Mouse (Mus musculus) forebrain, embryonic 15.5 days (tissue): ENCODE data around the gene Txnip. TPM values are rescaled to one million over a fixed set of nuclear protein-coding genes. Genes with fewer than 3 reads are reported as not detected.

Source experiments
- ATAC-seq: fragments of 200-750 bp; cut with Nextera tagmentation; replicated peaks from 2 replicates; pipeline ENCODE4 v1.8.0; 2017; ENCODE audit warnings: mild to moderate bottlenecking, moderate TSS enrichment, moderate library complexity
- H3K27ac ChIP-seq: fragments of 300-500 bp; sonication (generic); replicated peaks from 2 replicates; pipeline ENCODE4 v1.5.1; 2015; ENCODE audit warnings: mild to moderate bottlenecking, inconsistent platforms
- H3K27me3 ChIP-seq: fragments of 300-500 bp; sonication (generic); 2 replicates; pipeline ENCODE4 v1.6.1; 2015; ENCODE audit warnings: inconsistent platforms
- H3K36me3 ChIP-seq: fragments of 300-500 bp; sonication (generic); 2 replicates; pipeline ENCODE4 v1.6.1; 2015; ENCODE audit warnings: mild to moderate bottlenecking, inconsistent platforms
- H3K4me1 ChIP-seq: fragments of 300-500 bp; sonication (generic); 2 replicates; pipeline ENCODE4 v1.6.1; 2015; ENCODE audit warnings: inconsistent platforms
- H3K4me2 ChIP-seq: fragments of 300-500 bp; sonication (generic); replicated peaks from 2 replicates; pipeline ENCODE4 v1.6.1; 2015; ENCODE audit warnings: mild to moderate bottlenecking, inconsistent platforms
- H3K4me3 ChIP-seq: fragments of 300-500 bp; sonication (generic); 2 replicates; pipeline ENCODE4 v1.5.1; 2015; ENCODE audit warnings: mild to moderate bottlenecking, inconsistent platforms
- H3K9ac ChIP-seq: fragments of 300-500 bp; sonication (generic); replicated peaks from 2 replicates; pipeline ENCODE4 v1.6.1; 2015; ENCODE audit warnings: mild to moderate bottlenecking, inconsistent platforms
- H3K9me3 ChIP-seq: fragments of 300-500 bp; sonication (generic); 2 replicates; pipeline ENCODE4 v1.6.1; 2016; ENCODE audit warnings: inconsistent platforms
- WGBS: fragments of 180-500 bp; shearing (Covaris S2); methylation state at CpG from one replicate; pipeline ENCODE4 v1.1.7; 2015; ENCODE audit warnings: mixed read lengths; 5-methylcytosine and 5-hydroxymethylcytosine counted together
- polyA plus RNA-seq: library from polyadenylated mRNA; unstranded; fragments of >200 nt; fragmentation: Nextera tagmentation; extraction: Ambion mirVana; gene quantifications from 2 replicates; pipeline ENCODE4 v1.2.1, GENCODE M21; 2015

Txnip gene
- polyA plus RNA-seq, 1 experiment from 2014 or later: 68.4 TPM

GRCm38 (mm10) chr3:96583386-96583785, 25.6 kb downstream of the Txnip start:
- H3K9me3 ChIP-seq: no peaks in the 10 kb centered on the region
- WGBS: 84% methylated on average over 5 of the region's 5 CpGs
- no peaks in the 10 kb centered on the region; the same call in 1 of the 2 replicates for H3K36me3 ChIP-seq
- H3K4me1 ChIP-seq: peaks cover 9% of the 10 kb centered on the region
- H3K27ac ChIP-seq: no peak overlapping the region
- H3K4me3 ChIP-seq: no peak overlapping the region
- H3K4me2 ChIP-seq: no peak overlapping the region
- ATAC-seq: no peak
- H3K9ac ChIP-seq: no peak overlapping the region
- H3K27me3 ChIP-seq: no peaks in the 10 kb centered on the region

GRCm38 (mm10) chr3:96590657-96591056, 32.9 kb downstream of the Txnip start:
- H3K9ac ChIP-seq: no peak overlapping the region
- ATAC-seq: no peak
- no peak overlapping the region for H3K27ac ChIP-seq
- WGBS: 84% methylated on average over 4 of the region's 4 CpGs
- no peak overlapping the region for H3K4me2 ChIP-seq
- no peaks in the 10 kb centered on the region for H3K36me3 ChIP-seq
- no peak overlapping the region for H3K4me3 ChIP-seq
- no peaks in the 10 kb centered on the region for H3K27me3 ChIP-seq
- no peaks in the 10 kb centered on the region for H3K9me3 ChIP-seq
- peaks cover 23% of the 10 kb centered on the region for H3K4me1 ChIP-seq

GRCm38 (mm10) chr3:96593374-96593773, 35.6 kb downstream of the Txnip start:
- no peaks in the 10 kb centered on the region for H3K9me3 ChIP-seq
- H3K27ac ChIP-seq: peak overlapping the region; percentile 85
- peak overlapping the region; percentile 79 for H3K4me2 ChIP-seq
- ATAC-seq: no peak
- peak overlapping the region; percentile 76 for H3K9ac ChIP-seq
- peaks cover 49% of the 10 kb centered on the region for H3K4me1 ChIP-seq
- no peaks in the 10 kb centered on the region for H3K27me3 ChIP-seq
- H3K36me3 ChIP-seq: no peaks in the 10 kb centered on the region
- WGBS: 1% methylated on average over 10 of the region's 10 CpGs
- H3K4me3 ChIP-seq: peak overlapping the region; percentile 70

GRCm38 (mm10) chr3:96593790-96594560, 36.2 kb downstream of the Txnip start, which contains the start of gene Polr3gl:
Gene Polr3gl (minus strand): TSS chr3:96594181.
- Histone ChIP-seq H3K4me1 (peaks cover 55% of the 10 kb centered on the region), H3K27ac (peak within 1 kb of the TSS; percentile 85), H3K9me3 (no peaks in the 10 kb centered on the region), H3K9ac (peak within 1 kb of the TSS; percentile 76), H3K4me2 (peak within 1 kb of the TSS; percentile 79), H3K36me3 (no peaks in the 10 kb centered on the region), H3K27me3 (no peaks in the 10 kb centered on the region), H3K4me3 (peak within 1 kb of the TSS; percentile 70)
- peak; percentile 86 for ATAC-seq
- under 1% methylated on average over 38 of the region's 38 CpGs for WGBS

GRCm38 (mm10) chr3:96594851-96595250, 37.1 kb downstream of the Txnip start:
- Histone ChIP-seq H3K4me1 (peaks cover 60% of the 10 kb centered on the region), H3K4me3 (no peak overlapping the region), H3K9ac (no peak overlapping the region), H3K27me3 (no peaks in the 10 kb centered on the region), H3K36me3 (no peaks in the 10 kb centered on the region), H3K9me3 (no peaks in the 10 kb centered on the region), H3K27ac (no peak overlapping the region), H3K4me2 (no peak overlapping the region)
- 76% methylated on average over 5 of the region's 5 CpGs for WGBS
- no peak for ATAC-seq

GRCm38 (mm10) chr3:96595661-96596060, 37.9 kb downstream of the Txnip start:
- H3K27ac ChIP-seq: peak overlapping the region; percentile 78
- H3K36me3 ChIP-seq: no peaks in the 10 kb centered on the region
- WGBS: 28% methylated on average over 6 of the region's 6 CpGs
- H3K27me3 ChIP-seq: no peaks in the 10 kb centered on the region
- peak overlapping the region; percentile 98 for H3K4me2 ChIP-seq
- peak overlapping the region; percentile 55 for H3K4me3 ChIP-seq
- ATAC-seq: no peak
- peaks cover 67% of the 10 kb centered on the region for H3K4me1 ChIP-seq
- H3K9ac ChIP-seq: 0 out of 2 replicates have a peak overlapping the region, but pooled peaks have one; percentile 70
- no peaks in the 10 kb centered on the region for H3K9me3 ChIP-seq

GRCm38 (mm10) chr3:96596228-96596707, 38.5 kb downstream of the Txnip start, which contains the start of gene Ankrd34a:
Gene Ankrd34a (plus strand): TSS chr3:96596636.
- Histone ChIP-seq H3K4me1 (peaks cover 68% of the 10 kb centered on the region), H3K4me2 (peak within 1 kb of the TSS; percentile 98), H3K27ac (peak within 1 kb of the TSS; percentile 78), H3K9me3 (no peaks in the 10 kb centered on the region), H3K36me3 (no peaks in the 10 kb centered on the region), H3K27me3 (no peaks in the 10 kb centered on the region), H3K4me3 (peak within 1 kb of the TSS; percentile 55), H3K9ac (peak within 1 kb of the TSS; percentile 70)
- no peak for ATAC-seq
- 1% methylated on average over 21 of the region's 23 CpGs for WGBS

GRCm38 (mm10) chr3:96596855-96597254, 39.1 kb downstream of the Txnip start:
- Histone ChIP-seq H3K4me1 (peaks cover 67% of the 10 kb centered on the region), H3K9ac (peak overlapping the region; percentile 70), H3K27ac (peak overlapping the region; percentile 78), H3K4me2 (peak overlapping the region; percentile 98), H3K27me3 (no peaks in the 10 kb centered on the region), H3K36me3 (no peaks in the 10 kb centered on the region), H3K4me3 (peak overlapping the region; percentile 55), H3K9me3 (no peaks in the 10 kb centered on the region)
- no peak for ATAC-seq
- under 1% methylated on average over 12 of the region's 12 CpGs for WGBS

- ATAC-seq: no peak
- peaks cover 69% of the 10 kb centered on the region for H3K4me1 ChIP-seq
Observed at GRCm38 (mm10) chr3:96597435-96597891, 39.7 kb downstream of the Txnip start.

GRCm38 (mm10) chr3:96598156-96599068, 40.7 kb downstream of the Txnip start:
- Histone ChIP-seq H3K9me3 (no peaks in the 10 kb centered on the region), H3K27ac (peak overlapping the region; percentile 78), H3K9ac (peak overlapping the region; percentile 70), H3K27me3 (no peaks in the 10 kb centered on the region), H3K4me1 (peaks cover 69% of the 10 kb centered on the region), H3K4me2 (peak overlapping the region; percentile 98), H3K36me3 (no peaks in the 10 kb centered on the region), H3K4me3 (peak overlapping the region; percentile 55)
- under 1% methylated on average over 52 of the region's 54 CpGs for WGBS
- no peak for ATAC-seq

More at GRCm38 (mm10) chr3:96597435-96597891, 39.7 kb downstream of the Txnip start:
- H3K9ac ChIP-seq: peak overlapping the region; percentile 70
- H3K9me3 ChIP-seq: no peaks in the 10 kb centered on the region
- WGBS: under 1% methylated on average over 40 of the region's 40 CpGs
- peak overlapping the region; percentile 78 for H3K27ac ChIP-seq
- H3K4me3 ChIP-seq: peak overlapping the region; percentile 55
- H3K4me2 ChIP-seq: peak overlapping the region; percentile 98
- H3K36me3 ChIP-seq: no peaks in the 10 kb centered on the region
- H3K27me3 ChIP-seq: no peaks in the 10 kb centered on the region

GRCm38 (mm10) chr3:96599069-96599393, 41.3 kb downstream of the Txnip start:
- Histone ChIP-seq H3K27me3 (no peaks in the 10 kb centered on the region), H3K9ac (0 out of 2 replicates have a peak overlapping the region, but pooled peaks have one; percentile 70), H3K36me3 (no peaks in the 10 kb centered on the region), H3K9me3 (no peaks in the 10 kb centered on the region), H3K4me2 (peak overlapping the region; percentile 98), H3K4me3 (peak overlapping the region; percentile 55), H3K4me1 (peaks cover 75% of the 10 kb centered on the region), H3K27ac (no peak overlapping the region)
- ATAC-seq: no peak
- 46% methylated on average over 8 of the region's 8 CpGs for WGBS
